Mouse (Mus musculus) CH12.LX (cell line): ENCODE results near the gene Cops3.

Experiments
- CHD2 ChIP-seq: IDR thresholded peaks from 2 replicates; pipeline ENCODE4 v1.6.1; 2011; ENCODE audit warnings: low read length, improper control_type of control experiment
- CTCF ChIP-seq, 2 experiments: IDR thresholded peaks in 1 of 2; conservative IDR thresholded peaks in 1 of 2; 2 replicates each; pipeline ENCODE4 v1.5.1; 2011 to 2012; ENCODE audit warnings: low read depth in 2 of 2, low read length in 2 of 2, improper control_type of control experiment in 1 of 2, inconsistent platforms in 1 of 2, mild to moderate bottlenecking in 1 of 2, moderate library complexity in 1 of 2
- EP300 ChIP-seq: IDR thresholded peaks from 2 replicates; pipeline ENCODE4 v1.6.1; 2011; ENCODE audit warnings: low read length, improper control_type of control experiment
- MAFK ChIP-seq: IDR thresholded peaks from 2 replicates; pipeline ENCODE4 v1.6.1; 2011; ENCODE audit warnings: low read length, improper control_type of control experiment; ENCODE audit not compliant: insufficient replicate concordance
- POLR2A ChIP-seq: IDR thresholded peaks from 2 replicates; pipeline ENCODE4 v1.6.1; 2011; ENCODE audit warnings: low read depth, mild to moderate bottlenecking, improper control_type of control experiment, low read length
- POLR2AphosphoS2 ChIP-seq: IDR thresholded peaks from 2 replicates; pipeline ENCODE4 v1.6.1; 2011; ENCODE audit warnings: low read depth, low read length, improper control_type of control experiment
- SMC3 ChIP-seq: IDR thresholded peaks from 2 replicates; pipeline ENCODE4 v1.6.1; 2011; ENCODE audit warnings: low read depth, low read length, improper control_type of control experiment
- UBTF ChIP-seq: IDR thresholded peaks from 2 replicates; pipeline ENCODE4 v1.6.1; 2012; ENCODE audit warnings: low read depth, mild to moderate bottlenecking, inconsistent platforms, low read length, improper control_type of control experiment, moderate library complexity
- USF1 ChIP-seq: IDR thresholded peaks from 2 replicates; pipeline ENCODE4 v1.6.1; 2014; ENCODE audit warnings: low read depth, mild to moderate bottlenecking, inconsistent platforms, low read length, improper control_type of control experiment
- USF2 ChIP-seq: conservative IDR thresholded peaks from 2 replicates; pipeline ENCODE4 v1.6.1; 2011; ENCODE audit warnings: low read depth, low read length, improper control_type of control experiment

DNA sequence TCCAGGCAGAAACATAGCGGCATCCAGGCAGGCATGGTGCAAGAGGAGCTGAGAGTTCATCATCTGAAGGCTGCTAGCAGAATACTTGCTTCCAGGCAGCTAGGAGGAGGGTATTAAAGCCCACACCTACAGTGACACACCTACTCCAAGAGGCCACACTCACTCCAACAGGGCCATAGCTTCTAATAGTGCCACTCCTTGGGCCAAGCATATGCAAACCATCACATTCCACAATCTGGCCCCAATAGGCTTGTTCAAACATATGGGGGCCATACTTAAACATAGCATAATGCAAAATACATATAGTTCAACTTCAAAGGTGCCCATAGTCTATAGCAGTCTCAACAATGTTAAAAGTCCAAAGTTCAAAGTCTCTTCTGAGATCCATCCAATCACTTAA, 50.3 kb downstream of the Cops3 start:
- no peak for TF ChIP-seq CTCF (conservative IDR thresholded peaks at IDR 0.05 in 1 of 2, IDR thresholded peaks at IDR 0.05 in 1 of 2; ENCODE audit: low read depth in 2 of 2, low read length in 2 of 2)
- no peak for TF ChIP-seq EP300
- TF ChIP-seq CHD2, result no peak
- TF ChIP-seq SMC3, result no peak
- TF ChIP-seq USF2, result no peak
- TF ChIP-seq POLR2A, result no peak
- TF ChIP-seq POLR2AphosphoS2, result no peak
- no peak for TF ChIP-seq USF1
- TF ChIP-seq MAFK, result no peak
- TF ChIP-seq UBTF, result no peak
